Mouse (Mus musculus): ENCODE data around the gene Nrp2.

DNA sequence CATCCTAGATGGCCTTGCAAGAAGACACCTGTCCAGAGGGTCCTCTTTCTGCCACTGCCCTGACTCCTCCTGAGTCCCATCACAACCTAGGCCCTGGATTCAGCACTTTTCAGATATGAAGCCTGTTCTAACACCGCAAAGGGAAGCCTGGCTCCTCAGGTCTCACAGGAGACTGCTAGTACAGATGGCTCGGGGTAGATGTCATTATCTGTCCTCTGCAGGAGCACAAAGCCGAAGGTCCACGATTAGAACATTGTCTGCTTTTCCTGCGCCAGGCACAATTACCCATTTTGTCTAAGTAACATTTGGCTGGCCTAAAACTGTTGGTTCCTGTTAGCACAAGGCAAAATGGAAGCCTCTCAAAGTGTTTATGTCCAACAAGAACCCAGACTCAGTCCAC lies 97.3 kb downstream of the Nrp2 start:
- TF ChIP-seq CTCF (conservative IDR thresholded peaks at IDR 0.05; ENCODE audit: insufficient read depth, insufficient read length, low read depth, low read length) (no peak), POLR2A (IDR thresholded peaks at IDR 0.05; ENCODE audit: low read depth, low read length) (no peak)

All from kidney, adult 2 months (tissue).